Mouse (Mus musculus) megakaryocyte, embryonic 14.5 days (primary cell): Measurements from ENCODE around the gene Zcchc9.

ENCODE experiments used
- FLI1 ChIP-seq: IDR thresholded peaks from 2 replicates; pipeline ENCODE4 v1.6.1; 2012; ENCODE audit warnings: low read length, inconsistent platforms, mixed read lengths
- GATA1 ChIP-seq: IDR thresholded peaks from 3 replicates; pipeline ENCODE4 v1.6.1; 2012; ENCODE audit warnings: mixed read lengths, low read length, inconsistent platforms, borderline replicate concordance

DNA sequence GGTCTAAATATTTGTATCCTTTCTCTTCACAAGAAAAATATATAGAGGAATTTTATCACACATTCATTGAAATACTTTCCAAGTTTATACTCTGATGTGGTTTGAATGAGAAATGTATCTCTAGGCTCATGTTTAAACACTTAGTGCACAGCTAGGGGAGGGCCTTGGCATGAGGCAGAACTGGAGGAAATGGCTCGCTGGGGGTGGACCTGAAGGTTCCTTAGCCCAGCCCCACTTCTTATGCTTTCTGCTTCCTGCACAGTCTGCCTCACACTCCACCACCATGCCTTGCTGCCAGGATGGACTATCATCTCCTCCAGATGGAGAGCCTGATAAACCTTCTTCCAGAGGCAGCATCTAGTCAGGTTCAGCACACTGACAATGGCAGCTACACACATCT lies 15.5 kb downstream of the Zcchc9 start:
- TF ChIP-seq FLI1 (no peak), GATA1 (no peak)
